Mouse (Mus musculus): ENCODE data around the gene Rps11.

Rps11 gene

DNA sequence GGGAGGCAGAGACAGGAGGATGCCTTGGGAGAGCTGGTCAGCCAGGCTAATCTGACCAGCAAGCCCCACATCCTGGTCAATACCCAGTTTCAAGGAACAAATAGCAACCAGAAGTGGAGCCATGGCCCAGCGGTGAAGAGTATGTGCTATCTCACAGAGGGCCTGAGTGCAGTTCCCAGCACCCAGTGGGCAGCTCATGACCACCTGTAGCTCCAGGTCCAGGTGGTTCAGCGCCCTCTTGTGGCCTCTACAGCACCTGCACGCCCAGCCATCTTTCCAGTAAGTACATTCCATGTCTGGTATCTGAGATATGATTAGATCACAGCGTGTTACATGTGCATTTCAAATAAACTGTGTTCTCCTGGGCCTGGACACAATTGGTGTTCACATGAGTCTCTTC, 38.2 kb downstream of the Rps11 start:
- no peak for DNase-seq (ENCODE audit: low spot score)

DNA sequence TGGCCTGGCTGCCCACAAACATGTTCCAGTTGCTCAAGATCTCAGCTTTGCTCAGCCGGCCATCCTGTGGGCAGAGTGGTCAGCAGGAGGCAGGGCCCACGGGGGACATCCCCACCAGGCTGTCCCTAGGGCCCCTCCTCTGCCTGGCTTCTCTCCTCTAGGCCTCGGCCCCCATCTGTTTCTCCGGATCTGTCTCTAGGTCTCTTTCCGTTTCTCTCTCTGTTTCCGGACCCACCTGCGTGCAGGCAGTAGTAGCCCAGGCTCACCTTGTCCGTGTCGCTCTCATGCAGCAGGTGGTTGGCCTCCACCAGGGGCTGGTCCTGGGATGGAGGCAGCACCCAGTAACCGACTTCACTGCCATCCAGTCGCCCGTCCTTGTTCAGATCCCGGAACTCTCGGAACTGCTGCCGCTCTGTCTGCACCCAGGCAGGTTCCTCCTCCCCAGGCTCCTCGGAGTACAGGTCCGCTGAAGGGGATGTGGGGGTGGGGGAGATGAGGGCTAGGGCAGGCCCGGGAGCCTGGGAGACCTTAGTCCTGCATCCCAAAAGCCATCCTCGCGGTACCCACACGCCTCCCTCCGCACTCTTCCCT, 40.8 kb downstream of the Rps11 start:
- no peak for DNase-seq (ENCODE audit: low spot score)

DNA sequence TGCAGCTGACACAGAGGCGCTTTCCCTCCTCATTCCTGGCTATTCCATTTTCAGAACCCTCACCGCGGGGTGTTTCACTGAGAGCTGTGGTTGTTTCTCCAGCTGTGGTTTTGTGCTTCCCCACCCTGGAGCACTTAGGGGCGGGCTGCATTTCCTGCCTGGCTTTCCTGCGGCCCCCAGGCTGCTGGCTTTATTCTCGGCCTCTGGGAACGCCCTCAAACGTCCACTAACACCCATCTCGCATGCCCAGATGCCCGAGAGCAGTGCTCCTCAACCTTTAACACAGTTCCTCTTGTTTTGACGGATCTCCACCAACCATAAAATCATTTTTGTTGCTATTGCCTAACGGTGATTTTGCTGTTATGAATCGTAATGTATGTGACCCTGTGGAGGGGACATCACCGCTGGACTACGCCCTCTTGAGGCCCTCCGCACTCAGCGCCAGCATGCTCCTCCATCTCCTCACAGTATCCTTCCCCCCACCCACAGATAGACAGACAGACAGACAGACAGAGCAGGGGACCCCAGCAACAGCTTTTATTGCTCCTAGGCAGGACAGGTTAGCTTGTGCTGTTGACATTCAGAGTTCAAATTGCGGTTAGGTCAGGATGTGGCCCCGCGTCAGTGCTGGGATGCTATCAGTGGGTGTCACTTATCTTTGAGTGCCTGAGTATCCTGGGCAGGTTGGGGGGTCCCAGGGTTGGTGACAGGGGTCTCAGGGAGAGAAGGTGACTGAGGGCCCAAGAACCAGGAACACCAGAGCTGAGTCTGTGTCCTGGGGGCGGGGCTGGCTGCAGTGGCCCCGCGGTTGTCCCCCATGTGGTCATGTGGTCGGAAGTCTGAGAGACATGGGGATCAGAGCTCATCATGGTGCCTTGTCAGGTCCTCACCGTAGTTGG, 41.6 kb downstream of the Rps11 start:
- no peak for DNase-seq (ENCODE audit: low spot score)

DNA sequence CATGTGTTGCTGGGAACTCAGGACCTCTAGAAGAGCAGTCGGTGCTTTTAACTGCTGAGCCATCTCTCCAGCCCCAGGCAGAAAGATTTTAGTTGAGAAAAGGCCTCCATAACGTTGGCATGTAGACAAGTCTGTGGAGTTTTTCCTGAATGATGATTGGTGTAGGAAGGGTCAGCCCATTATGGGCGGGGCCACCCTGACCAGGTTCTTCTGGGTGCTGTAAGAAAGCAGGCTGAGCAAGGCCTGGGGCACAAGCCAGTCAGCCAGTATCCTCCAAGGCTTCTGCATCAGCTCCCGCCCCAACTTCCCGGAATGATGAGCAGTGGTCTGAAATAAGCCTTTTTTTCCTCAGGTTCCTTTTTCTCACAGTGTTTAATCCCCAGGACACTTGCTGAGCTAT, 43.2 kb downstream of the Rps11 start:
- DNase-seq (ENCODE audit: low spot score): no peak

DNA sequence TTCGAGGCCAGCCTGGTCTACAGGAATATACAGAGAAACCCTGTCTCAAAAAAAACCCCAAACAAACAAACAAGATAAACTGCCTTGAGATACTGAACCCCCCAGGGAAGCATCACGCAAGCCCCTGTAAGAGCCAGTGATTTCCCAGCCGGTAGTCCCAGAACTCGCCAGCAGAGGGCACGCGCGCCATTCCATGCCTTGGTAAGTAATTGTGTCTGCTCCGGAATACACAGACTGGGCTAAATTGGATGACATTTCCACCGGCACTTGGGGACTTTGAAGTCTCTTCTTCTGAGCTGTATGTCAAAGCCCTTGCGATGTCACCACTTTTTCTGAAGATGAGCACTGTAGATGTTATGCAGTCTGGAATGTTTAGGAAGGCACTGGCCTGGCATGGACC, 44.4 kb downstream of the Rps11 start:
- peak; percentile 96 for DNase-seq (ENCODE audit: low spot score)

DNA sequence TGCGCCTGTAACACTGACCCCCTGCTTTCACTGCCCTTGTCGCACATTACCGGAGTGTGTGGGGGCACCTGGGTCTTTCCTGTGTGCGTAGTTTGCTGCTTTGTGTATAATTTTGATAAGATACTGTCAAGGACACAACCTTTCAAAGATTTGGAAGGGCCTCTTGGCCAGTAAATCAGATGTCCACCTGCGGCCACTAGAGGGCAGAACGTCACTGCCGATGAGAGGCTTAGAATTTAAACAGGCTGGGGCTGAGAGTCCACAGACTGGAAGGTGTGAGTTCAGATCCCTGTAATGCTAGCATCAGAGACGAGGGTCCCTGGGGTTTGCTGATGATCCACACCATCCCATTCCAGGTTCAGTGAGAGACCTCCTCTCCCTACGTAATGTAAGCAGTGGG, 45.7 kb downstream of the Rps11 start:
- DNase-seq (ENCODE audit: low spot score): peak; percentile 86

DNA sequence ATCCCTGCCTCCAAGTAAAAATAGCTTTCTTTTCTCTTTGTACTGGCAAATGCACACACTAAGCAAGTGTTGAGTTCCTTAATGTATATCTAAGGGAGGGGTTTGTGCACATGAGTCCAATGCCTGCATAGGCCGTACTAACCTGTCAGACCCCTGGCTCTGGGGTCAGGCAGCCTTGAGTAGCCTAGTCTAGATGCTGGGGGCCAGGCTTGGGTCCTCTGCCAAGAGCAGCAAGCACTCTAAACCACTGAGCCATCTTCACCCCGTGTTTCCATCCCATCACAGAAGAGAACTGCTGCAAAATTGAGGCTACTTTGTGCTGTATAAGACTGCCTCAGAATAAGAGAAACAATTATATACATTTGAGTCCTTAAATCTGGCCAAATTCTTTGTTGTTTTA, 46.4 kb downstream of the Rps11 start:
- no peak for DNase-seq (ENCODE audit: low spot score)

DNA sequence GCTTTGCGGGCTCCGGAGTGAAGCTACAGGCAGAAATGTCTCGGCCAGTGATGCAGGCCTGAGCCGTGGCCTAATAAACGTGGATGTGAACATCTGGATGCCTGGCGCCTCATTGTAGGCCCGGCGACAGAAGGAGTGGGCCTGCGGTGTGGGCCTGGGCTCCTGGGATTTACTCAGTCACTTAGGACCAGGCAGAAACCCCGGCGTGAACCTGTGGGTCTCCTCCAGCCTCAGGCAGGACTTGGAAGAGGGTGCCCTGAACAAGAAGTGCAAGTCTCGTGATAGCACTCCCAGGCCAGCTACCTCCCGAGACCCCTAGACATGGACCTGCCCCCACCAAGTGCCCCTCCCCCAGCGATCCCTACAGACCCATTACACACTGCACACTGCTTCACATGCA, 46.9 kb downstream of the Rps11 start:
- DNase-seq (ENCODE audit: low spot score): no peak

DNA sequence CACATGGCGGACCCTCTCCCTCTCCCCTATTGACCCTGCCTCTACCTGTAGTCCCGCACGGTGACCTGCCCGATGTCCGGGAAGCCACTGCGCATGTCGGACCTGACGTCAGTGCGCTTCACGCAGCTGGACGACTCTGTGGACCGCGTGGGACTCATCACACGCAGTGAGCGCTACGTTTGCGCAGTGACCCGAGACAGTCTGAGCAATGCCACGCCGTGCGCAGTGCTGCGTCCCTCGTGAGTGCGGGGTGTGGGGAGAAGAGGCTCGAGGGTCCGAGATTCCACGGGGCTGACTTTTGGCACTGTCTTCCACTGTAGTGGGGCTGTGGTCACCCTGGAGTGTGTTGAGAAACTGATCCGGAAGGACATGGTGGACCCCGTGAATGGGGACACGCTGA, 47.7 kb downstream of the Rps11 start:
- no peak for DNase-seq (ENCODE audit: low spot score)

DNA sequence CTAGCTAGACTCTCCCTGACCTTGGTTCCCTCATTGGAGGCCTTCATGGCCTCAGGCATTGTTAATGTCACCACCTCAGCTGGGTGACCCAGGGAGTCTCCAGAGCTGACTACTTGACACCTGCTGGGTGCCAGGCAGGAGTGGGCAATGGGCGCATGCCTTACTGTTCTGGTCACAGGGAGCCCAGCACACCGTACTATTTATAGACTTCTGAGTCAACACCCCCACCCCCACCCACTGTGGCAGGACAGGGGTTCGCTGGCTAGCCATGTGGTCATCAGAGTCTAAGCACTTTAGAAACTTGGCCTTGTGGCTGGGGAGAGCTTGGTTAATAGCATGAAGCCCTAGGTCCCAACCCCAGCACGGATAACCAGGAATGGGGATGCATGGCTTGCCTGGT, 48.8 kb downstream of the Rps11 start:
- no peak for DNase-seq (ENCODE audit: low spot score)

DNA sequence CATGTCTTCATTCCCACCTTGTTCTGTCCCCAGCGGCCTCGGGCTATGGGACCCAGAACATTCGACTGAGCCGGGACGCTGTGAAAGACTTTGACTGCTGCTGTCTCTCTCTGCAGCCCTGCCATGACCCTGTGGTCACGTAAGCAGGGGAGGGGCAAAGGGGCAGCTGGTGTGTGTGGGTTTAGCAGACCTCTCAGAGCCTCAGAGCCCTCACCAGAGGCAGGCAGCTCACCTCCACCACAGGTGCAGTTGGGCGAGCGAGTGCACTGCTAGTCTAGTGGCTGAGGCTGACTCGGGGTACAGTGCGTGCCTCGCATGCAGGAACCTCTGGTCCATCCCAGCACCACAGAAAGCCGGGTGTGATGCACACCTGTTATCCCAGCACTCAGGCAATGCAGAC, 50.3 kb downstream of the Rps11 start:
- DNase-seq (ENCODE audit: low spot score): no peak

DNA sequence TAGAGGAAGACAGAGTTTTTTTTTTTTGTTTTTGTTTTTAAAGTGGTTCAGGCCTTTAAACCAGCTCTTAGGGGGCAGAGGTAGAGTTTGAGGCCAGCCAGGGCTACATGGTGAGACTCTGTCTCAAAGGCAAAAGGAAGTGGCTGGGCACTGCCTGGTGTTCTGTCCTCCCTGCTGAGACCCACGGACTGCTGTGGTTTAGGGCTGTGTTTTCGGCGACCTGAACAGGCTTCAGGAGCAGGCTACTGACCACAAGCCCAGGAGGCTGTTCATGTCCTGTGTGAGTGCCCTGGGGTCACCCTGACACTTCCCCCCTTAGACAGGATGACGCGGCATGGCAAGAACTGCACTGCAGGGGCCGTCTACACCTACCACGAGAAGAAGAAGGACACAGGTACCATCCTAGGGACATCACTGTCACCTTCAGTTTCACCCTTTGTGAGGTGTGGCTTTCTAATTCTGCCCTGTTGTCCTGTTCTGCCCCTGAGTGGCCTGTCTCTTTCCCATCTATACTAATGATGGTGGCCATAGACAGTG, 51.0 kb downstream of the Rps11 start:
- DNase-seq (ENCODE audit: low spot score): no peak
